Mouse (Mus musculus): Measurements from ENCODE around the gene Mical2. TPM values are rescaled to one million over a fixed set of nuclear protein-coding genes. Genes with fewer than 3 reads are reported as not detected.
A peak's percentile ranks its signal among the peaks of the same experiment; 100 is the strongest.

Mical2 gene
- total RNA-seq, 2 experiments from 2014 or later, result 194 to 214 TPM

GRCm38 (mm10) chr7:112377314-112377713 is 151.7 kb downstream of the Mical2 start:
- DNase-seq, result peak; percentile 50 to 59
- intact Hi-C loops (cut with DNase I), result loop anchor here (5.0 kb wide), 2 partner anchors 490 to 755 kb away; no protein-coding TSS in a partner anchor

DNA sequence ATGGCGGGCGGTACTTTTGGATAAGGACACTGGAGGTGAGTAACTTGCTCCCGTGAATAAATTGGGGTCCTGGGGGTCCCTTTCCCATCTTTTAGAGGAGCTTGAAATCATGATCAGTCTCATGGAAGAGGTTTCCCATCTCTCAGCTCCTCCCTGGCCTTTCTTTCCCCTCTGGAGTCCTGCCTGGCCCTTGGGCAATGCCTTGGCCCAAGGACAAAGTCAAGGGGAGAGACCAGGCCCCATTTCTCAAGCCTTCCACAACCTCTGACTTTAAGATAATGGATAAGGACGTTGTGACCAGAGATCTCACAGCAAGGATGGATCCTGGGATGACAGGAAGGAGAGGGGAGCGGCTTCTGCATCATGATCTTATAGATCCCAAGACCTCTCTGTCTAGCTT is 152.4 kb downstream of the Mical2 start:
- no peak for DNase-seq
- intact Hi-C loops (cut with DNase I), result loop anchor here (5.0 kb wide), 2 partner anchors 489 to 754 kb away; no protein-coding TSS in a partner anchor

- intact Hi-C loops (cut with DNase I), result loop anchor here (5.0 kb wide), 2 partner anchors 489 to 754 kb away; no protein-coding TSS in a partner anchor
- no peak for DNase-seq
Measured at GRCm38 (mm10) chr7:112378476-112378875, 152.8 kb downstream of the Mical2 start.

- intact Hi-C loops (cut with DNase I), result no loop called here
- DNase-seq, result no peak
Measured at GRCm38 (mm10) chr7:112386521-112386920, 160.9 kb downstream of the Mical2 start.

GRCm38 (mm10) chr7:112387876-112388275 is 162.2 kb downstream of the Mical2 start:
- intact Hi-C loops (cut with DNase I), result no loop called here

GRCm38 (mm10) chr7:112388363-112388875 is 162.8 kb downstream of the Mical2 start:
- no peak for DNase-seq
- intact Hi-C loops (cut with DNase I), result no loop called here

More at GRCm38 (mm10) chr7:112387876-112388275, 162.2 kb downstream of the Mical2 start:
- no peak for DNase-seq

GRCm38 (mm10) chr7:112389611-112390251 is 164.1 kb downstream of the Mical2 start:
- intact Hi-C loops (cut with DNase I), result no loop called here
- no peak for DNase-seq

DNA sequence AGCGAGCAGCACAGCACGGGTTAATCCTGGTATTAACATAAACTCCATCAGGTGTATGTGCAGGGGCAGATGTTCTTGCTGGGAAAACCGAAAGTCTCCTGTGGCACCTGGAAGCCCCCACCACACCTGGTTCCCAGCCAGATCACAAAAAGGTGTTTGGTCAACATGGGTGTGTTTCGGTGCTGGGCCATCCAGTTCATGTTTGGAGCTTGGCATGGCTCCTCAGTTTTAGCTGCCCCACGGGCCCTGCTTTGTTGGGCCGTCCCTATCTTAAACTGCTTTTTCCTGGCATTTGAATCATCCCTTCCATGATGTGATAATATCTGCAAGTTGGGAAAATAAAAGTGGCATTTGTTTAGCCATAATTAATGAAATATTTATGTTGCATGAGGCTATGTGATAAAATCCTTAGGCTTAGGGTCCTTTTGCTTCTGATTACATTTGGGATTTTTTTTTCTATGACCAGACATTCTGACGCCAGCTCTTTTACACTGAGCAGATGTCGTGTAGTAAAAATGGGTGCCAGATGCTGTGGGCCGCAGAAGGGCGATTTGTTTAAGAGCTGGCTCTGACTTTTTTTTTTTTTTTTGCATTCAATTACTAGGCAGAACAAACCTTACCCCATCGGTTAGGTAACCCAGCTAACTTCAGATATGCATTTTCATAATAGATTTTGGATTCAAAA is 164.7 kb downstream of the Mical2 start:
- no peak for DNase-seq
- intact Hi-C loops (cut with DNase I), result no loop called here

DNA sequence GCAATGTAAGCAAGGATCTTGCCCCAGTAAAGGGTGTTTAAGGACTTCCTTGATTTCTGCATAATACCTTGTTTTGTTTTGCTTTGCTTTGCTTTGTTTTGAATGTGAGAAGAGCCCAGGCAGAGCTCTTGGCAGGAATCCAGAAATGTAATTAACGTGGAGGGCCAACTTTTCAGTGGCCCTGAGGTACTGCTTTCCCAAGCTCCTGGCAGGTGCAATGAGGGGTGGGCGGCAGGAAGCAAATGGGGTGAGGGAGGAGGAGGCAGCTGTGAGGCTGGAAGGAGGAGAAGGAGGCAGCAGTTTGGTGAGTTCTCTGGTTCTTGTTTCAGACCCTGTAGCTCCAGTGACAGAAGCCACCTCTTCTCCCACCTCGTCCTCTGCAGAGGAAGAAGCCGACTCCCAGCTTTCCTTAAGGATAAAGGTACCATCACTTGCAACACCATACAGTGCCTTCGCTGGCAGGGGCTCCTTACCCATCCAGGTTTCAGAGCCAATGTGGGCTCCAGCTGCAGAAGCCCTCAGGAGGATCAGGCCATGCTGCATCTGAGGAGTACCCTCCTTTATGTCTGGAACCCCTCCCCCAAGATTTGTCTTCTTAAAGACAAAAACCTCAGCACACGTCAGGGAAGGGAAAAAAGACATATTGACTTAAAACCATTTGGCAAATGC is 165.4 kb downstream of the Mical2 start:
- intact Hi-C loops (cut with DNase I), result no loop called here
- DNase-seq, result no peak

- no peak for DNase-seq
- intact Hi-C loops (cut with DNase I), result loop anchor here (5.0 kb wide), 1 partner anchor 735 kb away; no protein-coding TSS in a partner anchor
Measured at GRCm38 (mm10) chr7:112397786-112398185, 172.1 kb downstream of the Mical2 start.

- no peak for DNase-seq
- intact Hi-C loops (cut with DNase I), result loop anchor here (2.0 to 5.0 kb wide), 2 partner anchors 471 to 733 kb away; no protein-coding TSS in a partner anchor
Measured at GRCm38 (mm10) chr7:112399425-112400170, 173.9 kb downstream of the Mical2 start.

DNA sequence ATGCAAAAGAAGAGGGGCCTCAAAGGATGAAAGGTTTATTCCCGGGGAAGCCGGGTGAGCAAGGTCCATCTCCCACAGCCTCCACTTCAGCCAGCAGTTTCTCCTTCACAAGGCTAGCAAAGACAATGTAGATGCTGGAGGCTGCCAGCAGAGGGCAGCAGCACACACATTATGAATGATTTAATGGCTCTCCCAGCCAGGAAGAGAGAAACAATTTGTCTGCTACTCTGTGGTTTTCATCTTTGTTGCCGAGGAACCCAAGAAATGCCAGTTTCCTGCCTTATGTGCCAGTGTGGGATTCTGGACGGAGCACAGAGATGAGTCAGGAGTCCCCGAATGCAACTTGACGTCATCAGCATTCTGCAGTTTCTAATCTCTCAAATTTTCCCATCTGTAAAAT is 174.5 kb downstream of the Mical2 start:
- intact Hi-C loops (cut with DNase I), result loop anchor here (2.0 kb wide), 1 partner anchor 471 kb away; no protein-coding TSS in a partner anchor
- DNase-seq, result peak; percentile 64 to 72

DNA sequence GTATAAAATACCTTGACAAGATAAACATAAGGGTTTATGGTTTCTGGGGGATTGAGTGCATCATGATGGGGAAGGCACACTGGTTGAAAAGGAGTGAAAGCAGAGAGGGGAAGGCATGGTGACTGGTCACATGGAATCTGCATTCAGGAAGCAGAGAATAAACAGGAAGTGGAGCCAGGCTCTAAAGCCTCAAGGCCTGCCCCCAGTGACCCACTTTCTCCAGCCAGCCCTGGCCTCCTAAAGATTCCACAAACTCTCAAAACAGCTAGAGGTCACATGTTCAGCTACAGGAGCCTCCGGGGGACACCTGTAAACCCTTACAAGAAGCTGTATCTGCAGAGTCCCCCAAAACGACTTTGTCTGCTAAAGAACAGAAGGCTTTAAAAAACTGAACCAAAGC is 179.4 kb downstream of the Mical2 start:
- intact Hi-C loops (cut with DNase I), result no loop called here
- DNase-seq, result no peak

GRCm38 (mm10) chr7:112405578-112405977 is 179.9 kb downstream of the Mical2 start:
- intact Hi-C loops (cut with DNase I), result no loop called here
- no peak for DNase-seq

GRCm38 (mm10) chr7:112407597-112407996 is 181.9 kb downstream of the Mical2 start:
- intact Hi-C loops (cut with DNase I), result no loop called here
- DNase-seq, result no peak

- no peak for DNase-seq
- intact Hi-C loops (cut with DNase I), result no loop called here
Measured at GRCm38 (mm10) chr7:112409991-112410390, 184.3 kb downstream of the Mical2 start.

DNA sequence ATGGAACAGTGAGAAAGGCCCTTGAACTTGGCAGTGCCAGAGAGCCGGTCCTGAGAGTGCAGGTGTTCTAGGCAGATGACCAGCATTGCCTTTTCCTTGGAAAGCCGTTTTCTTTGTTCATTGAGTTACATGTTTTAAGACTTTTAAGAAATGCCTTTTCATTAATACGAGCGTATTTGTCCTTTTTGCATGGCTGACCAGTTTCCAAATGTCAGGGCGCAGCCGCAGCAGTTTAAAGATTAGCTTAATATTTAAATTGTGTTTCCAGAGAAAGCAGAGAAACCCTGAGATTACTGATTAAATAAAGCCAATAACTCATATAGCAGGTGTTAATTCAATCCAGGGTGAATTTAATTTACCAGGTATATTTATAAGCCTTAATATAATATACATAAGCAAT is 187.6 kb downstream of the Mical2 start:
- intact Hi-C loops (cut with DNase I), result no loop called here
- no peak for DNase-seq

DNA sequence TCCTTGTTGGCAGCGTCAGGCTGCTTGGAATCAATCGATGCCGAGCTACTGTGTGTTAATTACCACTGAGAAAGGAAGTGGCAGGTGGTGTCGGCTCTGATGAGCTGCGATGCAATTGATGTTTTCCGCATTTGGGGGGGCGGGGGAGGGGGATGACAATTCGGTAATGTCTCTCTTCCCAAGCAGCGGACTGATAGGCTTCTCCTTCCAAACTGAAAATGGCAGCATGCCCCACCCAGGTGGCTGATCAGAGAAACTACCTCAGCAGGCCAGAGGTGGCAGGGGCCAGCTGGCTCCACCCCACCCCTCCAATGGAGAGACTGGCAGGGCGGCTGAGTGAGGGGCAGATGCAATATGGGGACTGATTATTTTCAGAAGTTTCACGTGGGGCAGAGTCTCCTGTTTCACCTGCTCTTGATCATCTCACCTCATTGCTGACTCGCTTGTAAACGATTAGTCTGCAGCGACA is 190.4 kb downstream of the Mical2 start:
- intact Hi-C loops (cut with DNase I), result no loop called here
- DNase-seq, result no peak

DNA sequence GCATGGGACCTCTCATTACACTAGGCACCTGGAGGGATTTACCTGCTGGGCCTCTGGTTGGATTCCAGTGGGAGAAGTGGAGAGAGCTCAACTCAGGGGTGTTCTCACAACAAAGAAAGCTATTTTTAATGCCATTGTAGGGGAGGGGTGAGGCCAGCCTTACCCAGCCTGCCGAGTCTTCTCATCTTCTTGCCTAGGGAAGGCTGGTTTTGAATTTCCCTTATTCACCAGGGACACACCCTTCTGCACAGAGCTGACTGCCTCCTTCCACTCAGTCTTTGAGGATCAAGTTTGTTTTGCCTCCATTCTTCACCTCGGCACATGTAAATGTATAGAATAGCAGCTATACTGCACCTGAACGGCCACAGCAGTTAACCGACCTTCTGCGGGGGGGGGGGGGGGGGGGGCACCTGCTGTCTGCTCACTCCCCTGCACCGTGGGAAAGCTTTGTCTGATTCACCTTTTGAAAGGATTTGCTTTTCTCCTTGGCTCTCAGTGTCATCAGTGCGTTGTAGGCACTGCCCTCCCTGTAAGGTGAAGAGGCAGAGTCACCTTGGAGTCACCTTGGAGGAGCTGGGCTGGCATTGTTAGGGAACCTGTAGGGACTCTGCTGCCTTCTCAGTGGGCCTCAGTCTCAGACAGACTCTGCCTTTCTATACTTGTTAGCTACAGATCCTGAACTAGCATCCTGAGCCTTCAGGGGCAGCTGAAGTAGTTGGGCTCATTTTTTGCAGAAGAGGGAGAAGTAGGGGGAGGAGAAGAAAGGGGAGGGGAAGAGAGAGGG is 191.3 kb downstream of the Mical2 start:
- intact Hi-C loops (cut with DNase I), result no loop called here
- no peak for DNase-seq
